Mouse (Mus musculus) embryonic facial prominence, embryonic 15.5 days (tissue): ENCODE results near the gene Padi2. TPM values are rescaled to one million over a fixed set of nuclear protein-coding genes. Genes with fewer than 3 reads are reported as not detected.
A peak's percentile ranks its signal among the peaks of the same experiment; 100 is the strongest.

Experiments used
- ATAC-seq: fragments of 200-750 bp; cut with Nextera tagmentation; 2 replicates; pipeline ENCODE4 v1.8.0; 2017; ENCODE audit warnings: low read depth, moderate TSS enrichment; ENCODE audit not compliant: insufficient number of reproducible peaks, low FRiP score, low TSS enrichment
- H3K27ac ChIP-seq: fragments of 300-500 bp; sonication (generic); replicated peaks from 2 replicates; pipeline ENCODE4 v1.5.1; 2015; ENCODE audit warnings: mild to moderate bottlenecking, inconsistent platforms
- H3K27me3 ChIP-seq: fragments of 300-500 bp; sonication (generic); 2 replicates; pipeline ENCODE4 v1.6.1; 2015; ENCODE audit warnings: inconsistent platforms
- H3K36me3 ChIP-seq: fragments of 300-500 bp; sonication (generic); 2 replicates; pipeline ENCODE4 v1.6.1; 2015; ENCODE audit warnings: mild to moderate bottlenecking, inconsistent platforms
- H3K4me1 ChIP-seq: fragments of 300-500 bp; sonication (generic); 2 replicates; pipeline ENCODE4 v1.6.1; 2015; ENCODE audit warnings: inconsistent platforms
- H3K4me2 ChIP-seq: fragments of 300-500 bp; sonication (generic); replicated peaks from 2 replicates; pipeline ENCODE4 v1.6.1; 2015; ENCODE audit warnings: mild to moderate bottlenecking, inconsistent platforms
- H3K4me3 ChIP-seq: fragments of 300-500 bp; sonication (generic); replicated peaks from 2 replicates; pipeline ENCODE4 v1.5.1; 2015; ENCODE audit warnings: mild to moderate bottlenecking, inconsistent platforms
- H3K9ac ChIP-seq: fragments of 300-500 bp; sonication (generic); 2 replicates; pipeline ENCODE4 v1.6.1; 2015; ENCODE audit warnings: inconsistent platforms
- H3K9me3 ChIP-seq: fragments of 300-500 bp; sonication (generic); replicated peaks from 2 replicates; pipeline ENCODE4 v1.6.1; 2016; ENCODE audit warnings: inconsistent platforms
- WGBS: fragments of 180-500 bp; shearing (Covaris S2); methylation state at CpG from one replicate; pipeline ENCODE4 v1.1.7; 2015; 5-methylcytosine and 5-hydroxymethylcytosine counted together
- polyA plus RNA-seq: library from polyadenylated mRNA; unstranded; fragments of >200 nt; fragmentation: Nextera tagmentation; extraction: Ambion mirVana; gene quantifications from 2 replicates; pipeline ENCODE4 v1.2.1, GENCODE M21; 2015

Padi2 gene
- polyA plus RNA-seq, 1 experiment from 2014 or later: 15.3 TPM

GRCm38 (mm10) chr4:140908627-140909026, 2.5 kb downstream of the Padi2 start:
- Histone ChIP-seq H3K9me3 (no peaks in the 10 kb centered on the region), H3K4me3 (no peak overlapping the region), H3K27ac (no peak overlapping the region), H3K27me3 (peaks cover 55% of the 10 kb centered on the region), H3K9ac (no peak overlapping the region), H3K4me1 (peaks cover 28% of the 10 kb centered on the region), H3K36me3 (no peaks in the 10 kb centered on the region), H3K4me2 (no peak overlapping the region)
- ATAC-seq: no peak
- 55% methylated on average over 5 of the region's 5 CpGs for WGBS

- Histone ChIP-seq H3K27me3 (peaks cover 48% of the 10 kb centered on the region), H3K9me3 (no peaks in the 10 kb centered on the region), H3K4me2 (no peak overlapping the region), H3K9ac (no peak overlapping the region), H3K36me3 (no peaks in the 10 kb centered on the region), H3K4me1 (peaks cover 29% of the 10 kb centered on the region), H3K4me3 (no peak overlapping the region), H3K27ac (no peak overlapping the region)
- ATAC-seq: no peak
- WGBS: 66% methylated on average over 4 of the region's 4 CpGs
These were observed 3.4 kb downstream of the Padi2 start for GRCm38 (mm10) chr4:140909536-140909935.

- Histone ChIP-seq H3K36me3 (no peaks in the 10 kb centered on the region), H3K4me1 (peaks cover 29% of the 10 kb centered on the region), H3K9ac (no peak overlapping the region), H3K27ac (no peak overlapping the region), H3K9me3 (no peaks in the 10 kb centered on the region), H3K27me3 (peaks cover 35% of the 10 kb centered on the region), H3K4me3 (no peak overlapping the region), H3K4me2 (no peak overlapping the region; the same call in 1 of the 2 replicates)
- no peak for ATAC-seq
- WGBS: 29% methylated on average over 17 of the region's 17 CpGs
These were observed 4.6 kb downstream of the Padi2 start for GRCm38 (mm10) chr4:140910661-140911310.

- peaks cover 29% of the 10 kb centered on the region for H3K27me3 ChIP-seq
- H3K4me2 ChIP-seq: no peak overlapping the region
- H3K9me3 ChIP-seq: no peaks in the 10 kb centered on the region
- ATAC-seq: no peak
- H3K4me1 ChIP-seq: peaks cover 23% of the 10 kb centered on the region
- WGBS: 87% methylated on average over 9 of the region's 9 CpGs
- no peak overlapping the region for H3K4me3 ChIP-seq
- H3K9ac ChIP-seq: no peak overlapping the region
- no peaks in the 10 kb centered on the region for H3K36me3 ChIP-seq
- H3K27ac ChIP-seq: no peak overlapping the region
These were observed 5.3 kb downstream of the Padi2 start for GRCm38 (mm10) chr4:140911416-140911815.

- no peaks in the 10 kb centered on the region for H3K36me3 ChIP-seq
- no peak overlapping the region for H3K4me3 ChIP-seq
- H3K9ac ChIP-seq: no peak overlapping the region
- no peak overlapping the region for H3K4me2 ChIP-seq
- ATAC-seq: no peak
- peaks cover 20% of the 10 kb centered on the region for H3K27me3 ChIP-seq
- 78% methylated on average over 10 of the region's 10 CpGs for WGBS
- no peaks in the 10 kb centered on the region for H3K9me3 ChIP-seq
- peaks cover 20% of the 10 kb centered on the region for H3K4me1 ChIP-seq
- no peak overlapping the region for H3K27ac ChIP-seq
These were observed 6.2 kb downstream of the Padi2 start for GRCm38 (mm10) chr4:140912271-140912833.

- no peak overlapping the region for H3K4me3 ChIP-seq
- H3K27ac ChIP-seq: no peak overlapping the region
- H3K9ac ChIP-seq: no peak overlapping the region
- peaks cover 20% of the 10 kb centered on the region for H3K4me1 ChIP-seq
- no peaks in the 10 kb centered on the region for H3K36me3 ChIP-seq
- no peak overlapping the region for H3K4me2 ChIP-seq
- no peak for ATAC-seq
- H3K27me3 ChIP-seq: peaks cover 8% of the 10 kb centered on the region
- 90% methylated on average over 9 of the region's 9 CpGs for WGBS
- no peaks in the 10 kb centered on the region for H3K9me3 ChIP-seq
These were observed 7.4 kb downstream of the Padi2 start for GRCm38 (mm10) chr4:140913565-140913964.

- Histone ChIP-seq H3K27ac (peak overlapping the region; percentile 48; the same call in 1 of the 2 replicates), H3K4me2 (no peak overlapping the region)
These were observed 8.6 kb downstream of the Padi2 start for GRCm38 (mm10) chr4:140914731-140915131.

GRCm38 (mm10) chr4:140915235-140915634, 9.1 kb downstream of the Padi2 start:
- Histone ChIP-seq H3K27ac (peak overlapping the region; percentile 70), H3K36me3 (no peaks in the 10 kb centered on the region), H3K4me2 (no peak overlapping the region), H3K9ac (no peak overlapping the region), H3K27me3 (no peaks in the 10 kb centered on the region), H3K9me3 (no peaks in the 10 kb centered on the region), H3K4me1 (peaks cover 20% of the 10 kb centered on the region), H3K4me3 (no peak overlapping the region)
- ATAC-seq: peak; percentile 70
- 46% methylated on average over 3 of the region's 3 CpGs for WGBS

More at GRCm38 (mm10) chr4:140914731-140915131, 8.6 kb downstream of the Padi2 start:
- H3K9ac ChIP-seq: no peak overlapping the region
- no peaks in the 10 kb centered on the region for H3K36me3 ChIP-seq
- 31% methylated on average over 6 of the region's 6 CpGs for WGBS
- peaks cover 20% of the 10 kb centered on the region for H3K4me1 ChIP-seq
- H3K27me3 ChIP-seq: peaks cover under 1% of the 10 kb centered on the region; the same call in 1 of the 2 replicates
- no peak overlapping the region for H3K4me3 ChIP-seq
- peak; percentile 81 for ATAC-seq
- no peaks in the 10 kb centered on the region for H3K9me3 ChIP-seq

- no peak overlapping the region for H3K27ac ChIP-seq
- WGBS: 87% methylated on average over 5 of the region's 5 CpGs
- H3K4me3 ChIP-seq: no peak overlapping the region
- H3K4me1 ChIP-seq: peaks cover 13% of the 10 kb centered on the region; the same call in 1 of the 2 replicates
- no peak overlapping the region for H3K4me2 ChIP-seq
- no peak for ATAC-seq
- H3K9me3 ChIP-seq: no peaks in the 10 kb centered on the region
- H3K36me3 ChIP-seq: no peaks in the 10 kb centered on the region
- no peak overlapping the region for H3K9ac ChIP-seq
- no peaks in the 10 kb centered on the region for H3K27me3 ChIP-seq
These were observed 10.2 kb downstream of the Padi2 start for GRCm38 (mm10) chr4:140916296-140916695.

- ATAC-seq: no peak
- no peaks in the 10 kb centered on the region for H3K27me3 ChIP-seq
- WGBS: 92% methylated on average over 9 of the region's 9 CpGs
- H3K36me3 ChIP-seq: no peaks in the 10 kb centered on the region
- H3K4me3 ChIP-seq: no peak overlapping the region
- no peak overlapping the region for H3K9ac ChIP-seq
- no peak overlapping the region for H3K27ac ChIP-seq
- H3K9me3 ChIP-seq: no peaks in the 10 kb centered on the region
- peaks cover 11% of the 10 kb centered on the region; the same call in 1 of the 2 replicates for H3K4me1 ChIP-seq
- no peak overlapping the region for H3K4me2 ChIP-seq
These were observed 11.3 kb downstream of the Padi2 start for GRCm38 (mm10) chr4:140917451-140917850.

- no peak overlapping the region for H3K9ac ChIP-seq
- H3K27ac ChIP-seq: no peak overlapping the region
- WGBS: 67% methylated on average over 11 of the region's 11 CpGs
- no peaks in the 10 kb centered on the region for H3K9me3 ChIP-seq
- no peak overlapping the region for H3K4me3 ChIP-seq
- ATAC-seq: no peak
- no peaks in the 10 kb centered on the region for H3K27me3 ChIP-seq
- H3K36me3 ChIP-seq: no peaks in the 10 kb centered on the region
- H3K4me1 ChIP-seq: peaks cover 4% of the 10 kb centered on the region; the same call in 1 of the 2 replicates
- H3K4me2 ChIP-seq: no peak overlapping the region
These were observed 14.1 kb downstream of the Padi2 start for GRCm38 (mm10) chr4:140919974-140920836.
